Mouse (Mus musculus) midbrain, embryonic 14.5 days (tissue): ENCODE measurements around the gene Atp5f1. TPM values are rescaled to one million over a fixed set of nuclear protein-coding genes. Genes with fewer than 3 reads are reported as not detected.

Source experiments
- ATAC-seq: fragments of 200-750 bp; cut with Nextera tagmentation; 2 replicates; pipeline ENCODE4 v1.8.0; 2017; ENCODE audit warnings: moderate number of reproducible peaks, moderate library complexity; ENCODE audit not compliant: low FRiP score, low TSS enrichment
- DNase-seq: peaks from one replicate; pipeline ENCODE4 v3.0.0-alpha.2; 2015
- H3K27ac ChIP-seq: fragments of 300-500 bp; sonication (generic); replicated peaks from 2 replicates; pipeline ENCODE4 v1.5.1; 2014; ENCODE audit warnings: mild to moderate bottlenecking, low read depth, low read length, moderate library complexity
- H3K27me3 ChIP-seq: fragments of 300-500 bp; sonication (generic); 2 replicates; pipeline ENCODE4 v1.6.1; 2014; ENCODE audit warnings: low read length, control low read depth, mixed read lengths; ENCODE audit not compliant: control insufficient read depth, insufficient read depth
- H3K36me3 ChIP-seq: fragments of 300-500 bp; sonication (generic); 2 replicates; pipeline ENCODE4 v1.6.1; 2014; ENCODE audit warnings: low read length, control low read depth; ENCODE audit not compliant: control insufficient read depth, insufficient read depth
- H3K4me1 ChIP-seq: fragments of 300-500 bp; sonication (generic); 2 replicates; pipeline ENCODE4 v1.6.1; 2014; ENCODE audit warnings: mild to moderate bottlenecking, antibody characterized with exemption, low read length, control low read depth; ENCODE audit not compliant: control insufficient read depth, insufficient read depth
- H3K4me2 ChIP-seq: fragments of 300-500 bp; sonication (generic); 2 replicates; pipeline ENCODE4 v1.6.1; 2014; ENCODE audit warnings: mild to moderate bottlenecking, low read length, moderate library complexity
- H3K4me3 ChIP-seq: fragments of 300-500 bp; sonication (generic); replicated peaks from 2 replicates; pipeline ENCODE4 v1.5.1; 2014; ENCODE audit warnings: low read depth, low read length
- H3K9ac ChIP-seq: fragments of 300-500 bp; sonication (generic); replicated peaks from 2 replicates; pipeline ENCODE4 v1.6.1; 2014; ENCODE audit warnings: mild to moderate bottlenecking, low read length, moderate library complexity
- H3K9me3 ChIP-seq: fragments of 300-500 bp; sonication (generic); 2 replicates; pipeline ENCODE4 v1.6.1; 2016; ENCODE audit warnings: low read length, control low read depth, mixed read lengths; ENCODE audit not compliant: control insufficient read depth
- WGBS: fragments of 180-500 bp; shearing (Covaris S2); extraction: QIAGEN DNeasy Blood & Tissue Kit; methylation state at CpG from one replicate; pipeline ENCODE4 v1.1.7; 2014; 5-methylcytosine and 5-hydroxymethylcytosine counted together
- polyA plus RNA-seq: library from polyadenylated mRNA; unstranded; fragments of >200 nt; fragmentation: Nextera tagmentation; extraction: Ambion mirVana; gene quantifications from 2 replicates; pipeline ENCODE4 v1.2.1, GENCODE M21; 2014

Gene Atp5f1
- polyA plus RNA-seq, 1 experiment from 2014 or later: 564 TPM

- H3K36me3 ChIP-seq: no peaks in the 10 kb centered on the region
- H3K4me3 ChIP-seq: no peak overlapping the region
Observed at GRCm38 (mm10) chr3:105900716-105901115, 59.2 kb downstream of the Atp5f1 start.

GRCm38 (mm10) chr3:105900266-105900665 lies 59.6 kb downstream of the Atp5f1 start:
- no peak for DNase-seq
- WGBS: 81% methylated on average over 6 of the region's 6 CpGs

More at GRCm38 (mm10) chr3:105900716-105901115, 59.2 kb downstream of the Atp5f1 start:
- 88% methylated on average over 3 of the region's 3 CpGs for WGBS
- Histone ChIP-seq H3K27me3 (no peaks in the 10 kb centered on the region), H3K9me3 (no peaks in the 10 kb centered on the region), H3K4me2 (no peak overlapping the region), H3K4me1 (no peaks in the 10 kb centered on the region), H3K27ac (no peak overlapping the region), H3K9ac (no peak overlapping the region)
- ATAC-seq (no peak), DNase-seq (no peak)

GRCm38 (mm10) chr3:105899394-105900147 lies 60.3 kb downstream of the Atp5f1 start:
- Histone ChIP-seq H3K4me3 (no peak overlapping the region), H3K4me1 (no peaks in the 10 kb centered on the region), H3K9ac (no peak overlapping the region), H3K4me2 (no peak overlapping the region), H3K27me3 (no peaks in the 10 kb centered on the region), H3K36me3 (no peaks in the 10 kb centered on the region), H3K9me3 (no peaks in the 10 kb centered on the region), H3K27ac (no peak overlapping the region)
- ATAC-seq: peak; percentile 66; the same call in 1 of the 2 replicates
- WGBS: 41% methylated on average over 8 of the region's 8 CpGs
- DNase-seq: peak; percentile 87

More at GRCm38 (mm10) chr3:105900266-105900665, 59.6 kb downstream of the Atp5f1 start:
- no peak overlapping the region for H3K9ac ChIP-seq
- no peak overlapping the region for H3K4me3 ChIP-seq
- no peak for ATAC-seq
- no peak overlapping the region for H3K27ac ChIP-seq
- no peaks in the 10 kb centered on the region for H3K36me3 ChIP-seq
- H3K4me1 ChIP-seq: no peaks in the 10 kb centered on the region
- no peaks in the 10 kb centered on the region for H3K9me3 ChIP-seq
- no peaks in the 10 kb centered on the region for H3K27me3 ChIP-seq
- no peak overlapping the region for H3K4me2 ChIP-seq

GRCm38 (mm10) chr3:105898861-105899260 lies 61.0 kb downstream of the Atp5f1 start:
- Histone ChIP-seq H3K9me3 (no peaks in the 10 kb centered on the region), H3K9ac (no peak overlapping the region), H3K27ac (no peak overlapping the region), H3K4me3 (no peak overlapping the region), H3K36me3 (no peaks in the 10 kb centered on the region), H3K27me3 (no peaks in the 10 kb centered on the region), H3K4me1 (no peaks in the 10 kb centered on the region), H3K4me2 (no peak overlapping the region)
- ATAC-seq (no peak), DNase-seq (no peak)
- 91% methylated on average over 11 of the region's 11 CpGs for WGBS

- no peak overlapping the region for H3K4me2 ChIP-seq
- DNase-seq (no peak), ATAC-seq (no peak)
- H3K36me3 ChIP-seq: no peaks in the 10 kb centered on the region
- no peaks in the 10 kb centered on the region for H3K27me3 ChIP-seq
- H3K27ac ChIP-seq: no peak overlapping the region
- H3K9me3 ChIP-seq: no peaks in the 10 kb centered on the region
- no peaks in the 10 kb centered on the region for H3K4me1 ChIP-seq
- no peak overlapping the region for H3K9ac ChIP-seq
- no peak overlapping the region for H3K4me3 ChIP-seq
- WGBS: 87% methylated on average over 2 of the region's 2 CpGs
Observed at GRCm38 (mm10) chr3:105898325-105898724, 61.6 kb downstream of the Atp5f1 start.

- H3K4me1 ChIP-seq: no peaks in the 10 kb centered on the region
- ATAC-seq (no peak), DNase-seq (no peak)
- no peaks in the 10 kb centered on the region for H3K9me3 ChIP-seq
- H3K27ac ChIP-seq: no peak overlapping the region
- no peak overlapping the region for H3K4me3 ChIP-seq
- WGBS: 84% methylated on average over 3 of the region's 3 CpGs
- H3K4me2 ChIP-seq: no peak overlapping the region
- no peak overlapping the region for H3K9ac ChIP-seq
- H3K36me3 ChIP-seq: no peaks in the 10 kb centered on the region
- no peaks in the 10 kb centered on the region for H3K27me3 ChIP-seq
Observed at GRCm38 (mm10) chr3:105896811-105897210, 63.1 kb downstream of the Atp5f1 start.

GRCm38 (mm10) chr3:105894601-105895592 lies 65.0 kb downstream of the Atp5f1 start:
- H3K27ac ChIP-seq: no peak overlapping the region
- peak; percentile 56 for DNase-seq
- H3K4me3 ChIP-seq: no peak overlapping the region
- ATAC-seq: no peak
- 86% methylated on average over 23 of the region's 23 CpGs for WGBS
- no peaks in the 10 kb centered on the region for H3K9me3 ChIP-seq
- no peak overlapping the region for H3K9ac ChIP-seq
- H3K27me3 ChIP-seq: no peaks in the 10 kb centered on the region
- H3K36me3 ChIP-seq: no peaks in the 10 kb centered on the region
- no peaks in the 10 kb centered on the region for H3K4me1 ChIP-seq
- no peak overlapping the region for H3K4me2 ChIP-seq

GRCm38 (mm10) chr3:105893941-105894391 lies 65.9 kb downstream of the Atp5f1 start:
- 0 out of 2 replicates have a peak, but pooled peaks have one; percentile 27 for ATAC-seq
- H3K4me2 ChIP-seq: no peak overlapping the region
- no peaks in the 10 kb centered on the region for H3K4me1 ChIP-seq
- no peak overlapping the region for H3K4me3 ChIP-seq
- H3K27me3 ChIP-seq: no peaks in the 10 kb centered on the region
- no peak overlapping the region for H3K9ac ChIP-seq
- H3K27ac ChIP-seq: no peak overlapping the region
- no peaks in the 10 kb centered on the region for H3K9me3 ChIP-seq
- no peaks in the 10 kb centered on the region for H3K36me3 ChIP-seq
- 72% methylated on average over 6 of the region's 6 CpGs for WGBS
- no peak for DNase-seq
